Mouse (Mus musculus): ENCODE data around the gene Mapk8. TPM values are rescaled to one million over a fixed set of nuclear protein-coding genes. Genes with fewer than 3 reads are reported as not detected.
A peak's percentile ranks its signal among the peaks of the same experiment; 100 is the strongest.

The Mapk8 gene
- 3.1 and 3.8 TPM in 2 replicates for polyA plus RNA-seq (2015; fragmentation: Nextera tagmentation; extraction: Ambion mirVana)

DNA sequence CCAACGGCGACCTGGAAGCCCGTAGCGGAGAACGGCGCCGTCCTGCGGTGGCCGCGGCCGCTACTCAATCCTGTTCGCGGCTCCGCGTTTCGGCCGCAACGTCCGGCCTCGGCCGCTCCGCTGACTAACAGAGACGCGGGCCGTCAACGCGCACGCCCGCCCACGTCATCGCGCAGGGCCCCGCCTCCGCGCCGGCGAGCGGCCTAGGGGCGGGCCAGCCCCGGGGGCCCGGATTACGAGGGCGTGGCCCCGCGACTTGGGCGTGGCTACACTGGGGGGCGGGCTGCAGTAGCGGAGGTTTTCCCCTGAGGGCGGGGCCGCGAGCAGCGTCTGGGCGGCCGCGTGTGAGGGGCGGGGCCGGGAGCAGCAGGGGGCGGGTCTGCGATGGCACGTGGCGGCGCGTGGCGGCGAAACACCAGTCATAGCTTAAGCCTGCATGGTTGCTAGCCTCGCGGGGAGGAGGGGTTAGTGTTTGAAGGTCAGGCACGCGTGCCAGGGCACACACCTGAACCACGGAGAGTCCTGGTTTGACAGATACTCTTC lies at the start of gene Mapk8:
Gene Mapk8, minus strand, starts transcription at position 132 of the 543 bp plus-strand sequence.
- ATAC-seq: peak; percentile 98
- Histone ChIP-seq H3K4me2 (ENCODE audit: low read depth, low read length) (peak within 1 kb of the TSS; percentile 92), H3K4me3 (ENCODE audit: low read depth, low read length) (peak within 1 kb of the TSS; percentile 91), H3K9ac (replicated peaks) (peak within 1 kb of the TSS; percentile 94), H3K9me3 (ENCODE audit: low read length) (no peaks in the 10 kb centered on the region), H3K36me3 (replicated peaks; ENCODE audit: insufficient read depth, low read length) (no peaks in the 10 kb centered on the region), H3K27me3 (ENCODE audit: insufficient read depth, low read length) (no peaks in the 10 kb centered on the region), H3K4me1 (ENCODE audit: insufficient read depth) (peaks cover 11% of the 10 kb centered on the region), H3K27ac (ENCODE audit: low read depth) (peak within 1 kb of the TSS; percentile 87)
- under 1% methylated on average over 61 of the region's 70 CpGs for WGBS (ENCODE audit: insufficient replicate concordance)
- no peak for TF ChIP-seq EP300 (IDR thresholded peaks at IDR 0.05; ENCODE audit: low read depth)
- 0 out of 2 replicates have a peak, but pooled peaks have one; percentile 17 for TF ChIP-seq CTCF (IDR thresholded peaks at IDR 0.05; ENCODE audit: low read depth)
- DNase-seq: peak; percentile 99

DNA sequence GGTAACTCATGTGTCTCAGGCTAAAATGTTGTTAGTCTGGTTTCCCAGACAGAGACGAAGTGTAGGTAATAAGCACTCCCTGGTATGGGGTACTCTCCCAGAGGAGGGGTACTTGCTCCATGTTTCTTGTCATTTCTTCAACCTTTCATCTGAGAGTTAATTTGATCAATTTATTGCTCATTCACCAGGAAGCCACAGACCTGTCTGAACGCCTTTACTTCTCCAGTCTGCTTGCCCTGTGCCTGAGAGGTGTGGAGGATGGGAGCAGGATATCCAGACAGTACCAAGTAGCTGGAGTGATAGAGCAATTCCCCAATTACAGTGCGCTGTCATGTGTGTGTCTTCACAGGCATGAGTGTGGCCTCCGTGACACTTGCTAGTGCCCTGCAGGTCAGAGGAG lies 48.3 kb upstream of the Mapk8 start:
- TF ChIP-seq EP300 (IDR thresholded peaks at IDR 0.05; ENCODE audit: low read depth) (no peak), CTCF (IDR thresholded peaks at IDR 0.05; ENCODE audit: low read depth) (no peak)
- DNase-seq (no peak), ATAC-seq (no peak)
- H3K9ac ChIP-seq (replicated peaks): no peak overlapping the region
- no peak overlapping the region for H3K27ac ChIP-seq (ENCODE audit: low read depth)
- H3K9me3 ChIP-seq (ENCODE audit: low read length): no peaks in the 10 kb centered on the region
- no peaks in the 10 kb centered on the region for H3K27me3 ChIP-seq (ENCODE audit: insufficient read depth, low read length)
- H3K4me1 ChIP-seq (ENCODE audit: insufficient read depth): no peaks in the 10 kb centered on the region
- no peak overlapping the region for H3K4me2 ChIP-seq (ENCODE audit: low read depth, low read length)
- no peaks in the 10 kb centered on the region for H3K36me3 ChIP-seq (replicated peaks; ENCODE audit: insufficient read depth, low read length)
- WGBS (ENCODE audit: insufficient replicate concordance): 64% methylated on average over 4 of the region's 4 CpGs
- H3K4me3 ChIP-seq (ENCODE audit: low read depth, low read length): no peak overlapping the region

DNA sequence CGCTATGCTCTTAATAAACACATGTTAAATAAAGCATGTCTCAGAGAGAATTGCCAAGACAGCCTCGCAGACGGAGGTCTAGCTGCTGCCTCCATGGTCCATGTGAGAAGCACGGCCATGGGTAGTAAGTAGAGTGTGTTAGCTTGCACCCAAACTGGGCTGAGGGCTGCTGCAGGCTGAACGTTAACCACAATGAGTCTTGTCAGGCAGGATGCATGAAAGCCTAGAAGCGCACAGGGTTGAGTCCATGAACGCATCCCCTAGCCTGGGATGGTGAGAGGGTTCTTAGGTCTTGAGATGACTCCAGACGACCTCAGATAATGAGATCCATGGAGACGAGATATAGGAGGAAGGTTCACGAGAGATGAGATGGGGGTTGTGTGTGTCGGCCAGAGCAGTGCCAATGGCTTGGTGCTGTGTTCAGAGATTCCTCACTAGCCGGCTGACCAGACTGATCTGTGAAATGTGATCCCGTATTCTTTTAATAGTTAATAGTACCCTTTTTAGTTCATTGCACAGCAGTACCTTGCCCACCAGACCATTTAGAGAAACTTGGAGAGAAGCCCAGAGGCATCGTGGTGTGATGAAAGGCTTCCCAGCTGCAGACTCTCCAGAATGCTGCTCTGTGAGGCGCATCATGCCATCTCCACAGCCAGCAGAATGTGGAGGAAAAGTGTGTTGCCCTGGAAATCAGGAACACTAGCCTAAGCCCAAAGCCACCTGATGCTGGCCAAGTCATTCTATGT lies 41.0 kb upstream of the Mapk8 start:
- Histone ChIP-seq H3K4me3 (ENCODE audit: low read depth, low read length) (no peak overlapping the region), H3K27ac (ENCODE audit: low read depth) (no peak overlapping the region), H3K4me1 (ENCODE audit: insufficient read depth) (no peaks in the 10 kb centered on the region), H3K27me3 (ENCODE audit: insufficient read depth, low read length) (no peaks in the 10 kb centered on the region), H3K4me2 (ENCODE audit: low read depth, low read length) (no peak overlapping the region), H3K9me3 (ENCODE audit: low read length) (no peaks in the 10 kb centered on the region), H3K36me3 (replicated peaks; ENCODE audit: insufficient read depth, low read length) (no peaks in the 10 kb centered on the region), H3K9ac (replicated peaks) (no peak overlapping the region)
- TF ChIP-seq CTCF (IDR thresholded peaks at IDR 0.05; ENCODE audit: low read depth) (no peak), EP300 (IDR thresholded peaks at IDR 0.05; ENCODE audit: low read depth) (no peak)
- no peak for ATAC-seq
- DNase-seq: no peak
- 73% methylated on average over 15 of the region's 15 CpGs for WGBS (ENCODE audit: insufficient replicate concordance)

DNA sequence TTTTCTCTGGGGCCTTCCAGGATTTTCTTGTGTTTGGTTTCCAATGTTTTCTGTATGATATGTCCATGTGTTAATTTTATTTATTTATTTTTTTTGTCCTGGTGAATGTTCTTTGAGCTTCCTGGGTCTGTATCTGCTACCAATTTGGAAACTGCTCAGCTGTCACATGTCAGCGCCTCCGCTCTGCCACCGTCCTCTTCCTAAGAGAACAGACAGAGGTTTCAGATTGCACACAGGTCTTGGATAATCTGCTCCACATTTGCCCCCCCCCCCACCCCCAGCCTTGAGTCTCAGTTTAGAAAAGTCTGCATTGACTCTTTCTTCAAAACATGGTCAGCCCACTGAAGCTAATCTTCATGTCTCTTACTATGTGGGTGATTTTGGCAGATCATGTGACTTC lies 35.0 kb upstream of the Mapk8 start:
- 79% methylated on average over 3 of the region's 3 CpGs for WGBS (ENCODE audit: insufficient replicate concordance)
- Histone ChIP-seq H3K27me3 (ENCODE audit: insufficient read depth, low read length) (no peaks in the 10 kb centered on the region), H3K9ac (replicated peaks) (no peak overlapping the region), H3K4me2 (ENCODE audit: low read depth, low read length) (no peak overlapping the region), H3K4me3 (ENCODE audit: low read depth, low read length) (no peak overlapping the region), H3K27ac (ENCODE audit: low read depth) (no peak overlapping the region), H3K9me3 (ENCODE audit: low read length) (no peaks in the 10 kb centered on the region), H3K4me1 (ENCODE audit: insufficient read depth) (no peaks in the 10 kb centered on the region), H3K36me3 (replicated peaks; ENCODE audit: insufficient read depth, low read length) (no peaks in the 10 kb centered on the region)
- DNase-seq: no peak
- ATAC-seq: no peak
- no peak for TF ChIP-seq CTCF (IDR thresholded peaks at IDR 0.05; ENCODE audit: low read depth)
- TF ChIP-seq EP300 (IDR thresholded peaks at IDR 0.05; ENCODE audit: low read depth): no peak

DNA sequence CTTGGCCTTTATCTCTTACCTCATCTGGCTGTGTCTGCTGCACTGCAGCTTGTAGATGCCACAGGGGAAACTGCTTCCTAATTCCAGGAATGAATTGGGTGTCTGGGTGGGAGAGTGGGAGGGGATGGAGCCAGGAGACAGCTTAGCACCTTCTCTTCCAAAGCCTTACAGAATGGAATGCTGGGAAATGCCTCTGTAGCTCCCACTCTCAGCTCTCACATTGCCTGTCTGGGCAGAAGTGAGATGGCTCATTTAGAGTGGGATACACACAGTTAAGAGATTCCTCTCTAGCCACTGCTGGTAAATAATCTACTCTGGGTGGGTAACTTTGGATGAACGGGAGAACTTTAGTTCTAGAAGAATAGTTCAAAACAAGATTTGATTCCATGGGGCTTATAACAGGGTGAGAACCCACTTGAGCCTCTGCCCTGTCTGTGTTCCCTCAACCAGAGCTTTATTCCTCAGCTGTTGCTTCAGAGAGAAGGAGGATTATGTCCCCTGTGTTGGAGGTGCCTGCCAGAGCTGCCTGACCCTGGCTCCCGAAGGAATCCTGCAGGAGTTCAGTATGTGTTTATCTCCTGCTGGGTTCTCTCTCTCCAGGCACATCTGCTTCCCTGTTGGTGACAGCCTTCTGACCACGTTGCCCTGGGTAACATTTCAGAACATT lies 29.3 kb upstream of the Mapk8 start:
- H3K9ac ChIP-seq (replicated peaks): no peak overlapping the region
- no peaks in the 10 kb centered on the region for H3K36me3 ChIP-seq (replicated peaks; ENCODE audit: insufficient read depth, low read length)
- DNase-seq: no peak
- H3K4me2 ChIP-seq (ENCODE audit: low read depth, low read length): no peak overlapping the region
- H3K27ac ChIP-seq (ENCODE audit: low read depth): no peak overlapping the region
- no peaks in the 10 kb centered on the region for H3K9me3 ChIP-seq (ENCODE audit: low read length)
- no peak for TF ChIP-seq CTCF (IDR thresholded peaks at IDR 0.05; ENCODE audit: low read depth)
- no peak for TF ChIP-seq EP300 (IDR thresholded peaks at IDR 0.05; ENCODE audit: low read depth)
- ATAC-seq: no peak
- 20% methylated on average over 3 of the region's 3 CpGs for WGBS (ENCODE audit: insufficient replicate concordance)
- no peak overlapping the region for H3K4me3 ChIP-seq (ENCODE audit: low read depth, low read length)
- no peaks in the 10 kb centered on the region for H3K27me3 ChIP-seq (ENCODE audit: insufficient read depth, low read length)
- no peaks in the 10 kb centered on the region for H3K4me1 ChIP-seq (ENCODE audit: insufficient read depth)

DNA sequence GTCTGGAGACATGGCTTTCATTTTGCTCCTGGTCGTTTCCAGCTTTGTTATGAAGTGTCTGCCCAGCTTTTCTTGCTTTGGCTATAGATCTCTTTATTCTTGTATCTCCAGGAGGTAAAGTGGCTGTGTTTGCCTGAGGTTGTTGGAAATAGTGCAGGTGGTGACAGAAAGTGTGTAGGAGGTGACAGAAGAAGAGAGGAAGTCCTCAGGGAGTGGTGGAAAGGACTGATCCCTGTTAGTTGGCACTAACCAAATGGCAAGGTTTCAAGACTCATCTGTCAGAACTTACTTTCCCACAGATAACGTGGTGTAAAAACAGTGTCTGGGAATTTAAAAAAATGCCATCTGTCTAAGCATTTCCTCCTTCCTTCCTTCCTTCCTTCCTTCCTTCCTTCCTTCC lies 27.5 kb upstream of the Mapk8 start:
- 46% methylated on average over 2 of the region's 2 CpGs for WGBS (ENCODE audit: insufficient replicate concordance)
- H3K9ac ChIP-seq (replicated peaks): no peak overlapping the region
- TF ChIP-seq EP300 (IDR thresholded peaks at IDR 0.05; ENCODE audit: low read depth) (no peak), CTCF (IDR thresholded peaks at IDR 0.05; ENCODE audit: low read depth) (no peak)
- H3K27ac ChIP-seq (ENCODE audit: low read depth): no peak overlapping the region
- no peaks in the 10 kb centered on the region for H3K4me1 ChIP-seq (ENCODE audit: insufficient read depth)
- no peaks in the 10 kb centered on the region for H3K9me3 ChIP-seq (ENCODE audit: low read length)
- no peaks in the 10 kb centered on the region for H3K36me3 ChIP-seq (replicated peaks; ENCODE audit: insufficient read depth, low read length)
- ATAC-seq: no peak
- H3K4me2 ChIP-seq (ENCODE audit: low read depth, low read length): no peak overlapping the region
- no peak for DNase-seq
- no peaks in the 10 kb centered on the region for H3K27me3 ChIP-seq (ENCODE audit: insufficient read depth, low read length)
- no peak overlapping the region for H3K4me3 ChIP-seq (ENCODE audit: low read depth, low read length)

Data from liver, postnatal 0 days (tissue).